Mouse (Mus musculus): ENCODE data around the gene Cbx8.

The Cbx8 gene

GRCm38 (mm10) chr11:119040600-119041324, at the start of gene Cbx8:
Gene Cbx8, minus strand, starts transcription at chr11:119040969.
- peak; percentile 99 for DNase-seq (ENCODE audit: low spot score)

- DNase-seq (ENCODE audit: low spot score): no peak
These were observed 49.5 kb upstream of the Cbx8 start for GRCm38 (mm10) chr11:119090076-119090960.

- DNase-seq (ENCODE audit: low spot score): no peak
These were observed 48.7 kb upstream of the Cbx8 start for GRCm38 (mm10) chr11:119089235-119090075.

GRCm38 (mm10) chr11:119088391-119089234, 47.8 kb upstream of the Cbx8 start:
- no peak for DNase-seq (ENCODE audit: low spot score)

- no peak for DNase-seq (ENCODE audit: low spot score)
These were observed 46.7 kb upstream of the Cbx8 start for GRCm38 (mm10) chr11:119087301-119088082.

GRCm38 (mm10) chr11:119086144-119086971, 45.6 kb upstream of the Cbx8 start, which contains the start of gene Cbx4:
Gene Cbx4, minus strand, starts transcription at chr11:119086221.
- DNase-seq (ENCODE audit: low spot score): peak; percentile 95

- peak; percentile 54 for DNase-seq (ENCODE audit: low spot score)
These were observed 44.7 kb upstream of the Cbx8 start for GRCm38 (mm10) chr11:119085279-119086062.

- DNase-seq (ENCODE audit: low spot score): no peak
These were observed 43.9 kb upstream of the Cbx8 start for GRCm38 (mm10) chr11:119084446-119085278.

GRCm38 (mm10) chr11:119083724-119084445, 43.1 kb upstream of the Cbx8 start:
- peak; percentile 70 for DNase-seq (ENCODE audit: low spot score)

GRCm38 (mm10) chr11:119082638-119083599, 42.1 kb upstream of the Cbx8 start:
- no peak for DNase-seq (ENCODE audit: low spot score)

GRCm38 (mm10) chr11:119081839-119082637, 41.3 kb upstream of the Cbx8 start:
- DNase-seq (ENCODE audit: low spot score): peak; percentile 24

- DNase-seq (ENCODE audit: low spot score): no peak
These were observed 40.5 kb upstream of the Cbx8 start for GRCm38 (mm10) chr11:119081148-119081838.

- DNase-seq (ENCODE audit: low spot score): no peak
These were observed 39.8 kb upstream of the Cbx8 start for GRCm38 (mm10) chr11:119080461-119081147.

GRCm38 (mm10) chr11:119079445-119079837, 38.7 kb upstream of the Cbx8 start:
- no peak for DNase-seq (ENCODE audit: low spot score)
